Mouse (Mus musculus): ENCODE results near the gene Gm10256. TPM values are rescaled to one million over a fixed set of nuclear protein-coding genes. Genes with fewer than 3 reads are reported as not detected.

Gene Gm10256
- polyA plus RNA-seq (2014; fragmentation: Illumina TruSeq; extraction: RNeasy Lipid Tissue Mini Kit (QIAGEN cat#74804); ENCODE audit: low replicate concordance) = not detected

DNA sequence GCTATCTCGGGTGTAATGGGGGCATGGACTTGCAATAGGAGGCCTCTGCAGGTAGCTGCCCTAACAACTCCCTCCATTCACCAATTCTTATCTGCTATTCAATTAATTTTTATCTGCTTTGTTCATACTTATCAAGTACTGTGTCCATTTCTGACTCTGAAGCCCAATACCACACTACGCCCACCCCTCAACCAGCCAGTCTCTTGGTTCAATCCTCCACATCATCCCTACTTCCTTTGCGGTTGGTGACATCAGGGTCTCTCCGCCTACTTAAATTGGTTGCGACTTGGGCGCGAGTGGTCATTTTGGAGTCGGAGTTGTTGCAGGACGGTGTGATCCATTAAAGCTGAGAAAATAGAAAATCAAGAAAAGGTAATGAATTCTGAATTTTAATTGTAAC is at the start of gene Gm10256, which contains the start of gene Rbmy:
Gene Gm10256 (plus strand): TSS at position 320 of the 400 bp plus-strand sequence.
Gene Rbmy (plus strand): TSS at position 301 of the 400 bp plus-strand sequence.

DNA sequence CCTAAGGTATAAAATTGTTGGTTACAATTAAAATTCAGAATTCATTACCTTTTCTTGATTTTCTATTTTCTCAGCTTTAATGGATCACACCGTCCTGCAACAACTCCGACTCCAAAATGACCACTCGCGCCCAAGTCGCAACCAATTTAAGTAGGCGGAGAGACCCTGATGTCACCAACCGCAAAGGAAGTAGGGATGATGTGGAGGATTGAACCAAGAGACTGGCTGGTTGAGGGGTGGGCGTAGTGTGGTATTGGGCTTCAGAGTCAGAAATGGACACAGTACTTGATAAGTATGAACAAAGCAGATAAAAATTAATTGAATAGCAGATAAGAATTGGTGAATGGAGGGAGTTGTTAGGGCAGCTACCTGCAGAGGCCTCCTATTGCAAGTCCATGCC is 34.4 kb upstream of the Gm10256 start, which contains the start of gene Gm4064:
Gene Gm4064 (minus strand): TSS at position 101 of the 400 bp plus-strand sequence.

DNA sequence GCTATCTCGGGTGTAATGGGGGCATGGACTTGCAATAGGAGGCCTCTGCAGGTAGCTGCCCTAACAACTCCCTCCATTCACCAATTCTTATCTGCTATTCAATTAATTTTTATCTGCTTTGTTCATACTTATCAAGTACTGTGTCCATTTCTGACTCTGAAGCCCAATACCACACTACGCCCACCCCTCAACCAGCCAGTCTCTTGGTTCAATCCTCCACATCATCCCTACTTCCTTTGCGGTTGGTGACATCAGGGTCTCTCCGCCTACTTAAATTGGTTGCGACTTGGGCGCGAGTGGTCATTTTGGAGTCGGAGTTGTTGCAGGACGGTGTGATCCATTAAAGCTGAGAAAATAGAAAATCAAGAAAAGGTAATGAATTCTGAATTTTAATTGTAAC is 70.2 kb downstream of the Gm10256 start, which contains the start of gene Gm10352:
Gene Gm10352 (plus strand): TSS at position 301 of the 400 bp plus-strand sequence.

Other genes starting within 250 kb of the Gm10256 start
- gene H2al2c, start 231.6 kb upstream of the Gm10256 start, polyA plus RNA-seq (2014; fragmentation: Illumina TruSeq; extraction: RNeasy Lipid Tissue Mini Kit (QIAGEN cat#74804); ENCODE audit: low replicate concordance) = not detected
- not detected for gene Sry, start 167.0 kb upstream of the Gm10256 start, polyA plus RNA-seq (2014; fragmentation: Illumina TruSeq; extraction: RNeasy Lipid Tissue Mini Kit (QIAGEN cat#74804); ENCODE audit: low replicate concordance)
- not detected for gene H2al2b, start 110.0 kb upstream of the Gm10256 start, polyA plus RNA-seq (2014; fragmentation: Illumina TruSeq; extraction: RNeasy Lipid Tissue Mini Kit (QIAGEN cat#74804); ENCODE audit: low replicate concordance)
- gene Gm4064, start 34.5 kb upstream of the Gm10256 start, polyA plus RNA-seq (2014; fragmentation: Illumina TruSeq; extraction: RNeasy Lipid Tissue Mini Kit (QIAGEN cat#74804); ENCODE audit: low replicate concordance) = not detected
- not detected for gene Rbmy, start within 50 bp of the Gm10256 start, polyA plus RNA-seq (2014; fragmentation: Illumina TruSeq; extraction: RNeasy Lipid Tissue Mini Kit (QIAGEN cat#74804); ENCODE audit: low replicate concordance)
- gene Gm10352, start 70.3 kb downstream of the Gm10256 start, polyA plus RNA-seq (2014; fragmentation: Illumina TruSeq; extraction: RNeasy Lipid Tissue Mini Kit (QIAGEN cat#74804); ENCODE audit: low replicate concordance) = not detected
- gene Gm29289, start 101.9 kb downstream of the Gm10256 start, polyA plus RNA-seq (2014; fragmentation: Illumina TruSeq; extraction: RNeasy Lipid Tissue Mini Kit (QIAGEN cat#74804); ENCODE audit: low replicate concordance) = not detected

Measured in small intestine, adult 10 weeks (tissue).